Mouse (Mus musculus) liver, adult 2 months (tissue): ENCODE data around the gene Zbtb3.

ENCODE experiments used
- CTCF ChIP-seq: fragments of 200-500 bp; IDR thresholded peaks from 2 replicates; pipeline ENCODE4 v1.5.1; 2011; ENCODE audit warnings: low read depth, low read length, control low read depth
- POLR2A ChIP-seq: fragments of 200-500 bp; IDR thresholded peaks from 2 replicates; pipeline ENCODE4 v1.6.1; 2011; ENCODE audit warnings: low read length, control low read depth; ENCODE audit not compliant: insufficient read depth; ENCODE audit errors: extremely low read depth

- no peak for TF ChIP-seq POLR2A
- TF ChIP-seq CTCF: no peak
Measured at GRCm38 (mm10) chr19:8842961-8843360, 40.6 kb downstream of the Zbtb3 start.
